Mouse (Mus musculus) layer of hippocampus, postnatal 10 days (tissue): ENCODE data around the gene Gzmk. TPM values are rescaled to one million over a fixed set of nuclear protein-coding genes. Genes with fewer than 3 reads are reported as not detected.
"Not testable (repeated sequence)": the region's sequence is repeated elsewhere in the genome, so short reads cannot be mapped to it uniquely, and the experiment has no call there.

Experiments used
- DNase-seq, 2 experiments: peaks; one replicate each; pipeline ENCODE4 v3.0.0; 2021; ENCODE audit warnings: low spot score in 2 of 2
- long read RNA-seq: library from polyadenylated mRNA; stranded (forward); transcript quantifications from one replicate; pipeline ENCODE4 v2.0.0, GENCODE M21; 2023
- total RNA-seq, 2 experiments: library from RNA; stranded (reverse); gene quantifications; 2 replicates each; pipeline ENCODE4 v1.2.3; 2021

Gzmk gene
- under 1 TPM in 1 of 2 experiments, not detected in 1; 0.25 TPM for total RNA-seq
- long read RNA-seq, partial matches to known transcripts, result 0 of 1 reads
- long read RNA-seq, other reads (novel, unspliced or antisense), result 1 of 1 reads

- no peak for DNase-seq
Observed at GRCm38 (mm10) chr13:113225811-113226210, at the start of gene Gzmk. Gzmk (minus strand) TSS chr13:113225908.

DNA sequence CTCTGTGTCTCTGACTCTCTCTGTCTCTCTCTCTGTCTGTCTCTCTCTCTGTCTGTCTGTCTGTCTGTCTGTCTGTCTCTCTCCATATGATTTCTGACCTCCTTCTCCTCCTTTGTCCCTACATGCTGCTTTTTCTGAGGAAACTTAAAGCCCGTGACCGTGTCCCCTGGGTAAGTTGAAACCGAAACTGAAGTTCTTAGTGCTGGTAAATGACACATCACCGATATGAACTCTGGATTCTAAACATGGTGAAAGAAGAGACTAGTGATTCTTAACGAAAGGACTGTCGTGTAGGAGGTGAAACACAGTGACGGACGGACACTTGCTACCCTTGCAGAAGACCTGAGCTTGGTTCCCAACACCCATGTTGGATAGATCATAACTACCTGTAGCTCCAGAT, 45.5 kb upstream of the Gzmk start:
- DNase-seq, result no peak

DNA sequence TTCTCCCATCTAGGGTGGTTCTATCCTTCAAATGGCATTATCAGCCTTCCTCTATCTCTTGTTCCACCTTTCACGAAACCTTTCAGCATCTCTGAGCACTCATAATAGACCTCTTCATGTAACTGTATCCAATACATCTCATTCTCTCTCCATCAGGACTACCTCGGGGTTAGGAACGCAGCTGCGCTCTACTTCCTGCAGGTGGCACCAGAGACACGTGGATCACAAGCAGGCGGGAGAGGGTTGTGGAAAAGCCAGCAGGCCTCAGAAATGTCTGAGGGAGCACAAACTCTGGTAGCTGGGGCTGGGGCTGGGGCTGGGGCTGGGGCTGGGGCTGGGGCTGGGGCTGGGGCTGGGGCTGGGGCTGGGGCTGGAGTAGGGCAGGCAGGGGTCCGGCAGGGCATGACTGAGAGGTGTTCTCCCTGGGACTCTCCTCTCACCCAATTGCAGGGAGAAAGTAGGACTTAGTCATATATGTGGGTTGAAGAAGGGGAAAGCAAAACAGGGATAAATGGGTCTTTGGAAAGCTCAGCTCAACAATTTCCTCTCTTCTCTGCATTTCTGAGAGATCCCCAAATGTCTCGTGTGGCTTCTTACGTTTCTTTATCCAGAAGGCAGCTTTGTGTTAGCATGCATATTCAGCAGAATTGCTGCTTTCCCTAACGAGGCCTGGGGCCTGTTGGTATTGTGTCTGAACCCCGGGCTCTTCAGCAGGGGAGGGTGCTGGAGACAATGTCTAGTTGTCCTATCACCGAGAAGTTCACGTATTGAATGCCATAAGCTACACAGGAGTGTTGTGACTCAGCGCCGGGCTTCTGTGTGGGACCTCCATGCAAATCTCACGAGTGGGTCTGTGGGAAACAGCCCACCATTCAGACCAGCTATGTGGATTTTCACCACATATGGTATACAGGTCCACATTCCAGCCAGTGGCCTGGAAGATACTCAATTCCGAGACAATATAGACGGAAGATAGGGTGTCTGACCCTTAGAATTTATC, 44.4 kb upstream of the Gzmk start:
- peak; percentile 89 to 91 for DNase-seq

DNA sequence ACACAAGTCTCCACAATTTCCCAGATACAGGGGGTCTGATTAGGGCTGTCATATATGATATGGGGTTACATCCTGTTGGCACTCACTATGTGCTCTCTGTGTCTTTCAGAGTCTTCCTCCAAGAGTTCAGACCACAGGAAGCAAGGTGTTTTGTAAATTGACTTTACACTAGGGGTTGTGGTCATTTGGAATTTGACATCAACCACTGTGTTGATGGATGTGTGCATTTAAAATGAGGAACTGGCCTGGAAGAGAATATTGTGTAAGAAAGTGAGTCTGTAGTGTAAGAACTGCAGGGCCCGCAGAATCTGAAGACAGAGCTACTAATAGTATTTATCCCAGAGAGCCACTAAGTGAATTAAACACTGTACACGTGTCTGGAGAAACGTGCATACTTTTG, 41.5 kb upstream of the Gzmk start:
- DNase-seq, result no peak

DNA sequence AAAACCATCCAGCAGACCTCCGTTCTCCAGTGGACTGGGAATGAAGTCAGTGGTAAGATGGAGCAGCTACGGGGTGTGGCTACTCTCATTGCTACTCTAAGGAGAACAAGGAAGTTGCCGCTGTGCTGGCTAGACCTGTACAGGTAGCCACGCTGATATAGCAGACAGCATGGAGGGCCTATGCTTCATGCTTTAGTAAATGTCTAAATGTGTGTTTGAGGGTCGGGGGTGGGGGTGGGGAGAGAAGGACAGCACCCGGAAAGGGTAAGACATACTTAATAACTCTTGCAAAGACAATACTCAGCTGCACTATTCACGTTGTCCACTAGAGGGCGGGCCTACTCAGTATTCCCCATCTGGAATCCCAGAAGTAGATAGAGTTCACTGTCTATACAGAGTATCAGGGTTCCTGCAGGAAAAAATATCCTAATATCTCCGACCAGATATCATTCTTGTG, 40.8 kb upstream of the Gzmk start:
- peak; percentile 81 to 83 for DNase-seq

DNA sequence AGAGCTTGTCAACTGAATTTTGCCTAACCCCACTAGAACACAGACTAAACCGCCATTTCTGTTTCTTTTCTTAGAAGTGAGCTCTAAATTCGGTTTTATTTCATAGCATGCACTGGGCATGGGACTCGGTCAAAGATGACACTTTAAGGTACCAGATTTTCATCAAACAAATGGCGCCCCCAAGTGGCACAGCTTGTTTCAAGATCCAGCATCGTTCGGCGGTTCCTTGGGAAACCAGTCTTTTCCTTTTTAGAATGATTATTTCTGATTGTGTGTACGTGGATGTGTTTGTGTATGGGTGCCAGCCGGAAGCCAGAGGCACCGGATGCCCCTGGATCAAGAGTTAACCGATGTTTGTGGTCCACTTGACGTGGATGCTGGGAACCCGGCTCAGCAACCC, 39.5 kb upstream of the Gzmk start:
- peak; percentile 62 to 68 for DNase-seq

DNA sequence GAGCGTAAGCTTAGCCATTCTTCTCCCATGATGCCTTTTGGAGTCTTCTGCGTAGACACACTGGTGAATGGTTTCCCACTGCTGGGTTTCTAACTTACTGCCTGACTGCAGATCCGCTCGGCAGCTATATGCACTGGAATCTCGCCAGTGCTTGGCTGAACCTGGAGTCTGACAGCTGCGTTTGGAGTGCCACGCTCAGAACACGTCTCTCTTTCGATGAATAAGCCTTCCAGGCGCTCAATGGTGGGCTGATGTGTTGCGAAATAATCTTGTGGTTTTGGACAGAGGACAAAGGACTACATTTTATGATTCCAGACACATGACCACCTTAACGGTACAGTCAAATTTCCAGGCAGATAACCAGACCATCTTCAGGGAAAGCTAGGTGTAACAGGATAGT, 37.1 kb upstream of the Gzmk start:
- peak; percentile 30 to 38 for DNase-seq

- DNase-seq, result no peak
Observed at GRCm38 (mm10) chr13:113259237-113259636, 33.5 kb upstream of the Gzmk start.

DNA sequence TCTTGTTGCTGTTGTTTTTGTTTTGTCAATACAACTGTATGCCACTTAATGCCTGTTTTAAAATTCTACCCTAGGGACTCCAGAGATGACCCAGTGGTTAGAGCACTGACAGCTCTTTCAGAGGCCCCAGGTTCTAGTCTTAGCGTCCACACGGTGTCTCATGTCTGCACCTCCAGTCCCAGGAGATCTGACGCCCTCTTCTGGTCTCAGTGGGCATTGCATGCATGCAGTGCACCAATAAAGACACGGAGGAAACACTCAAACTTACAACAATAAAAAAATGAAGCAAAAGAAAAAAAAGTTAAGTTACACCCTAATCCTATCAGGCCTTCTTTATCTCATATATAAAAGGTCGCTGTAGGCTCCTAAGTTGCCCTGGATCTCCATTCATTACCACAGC, 31.5 kb upstream of the Gzmk start:
- no peak for DNase-seq

- no peak for DNase-seq
Observed at GRCm38 (mm10) chr13:113256766-113257165, 31.1 kb upstream of the Gzmk start.

DNA sequence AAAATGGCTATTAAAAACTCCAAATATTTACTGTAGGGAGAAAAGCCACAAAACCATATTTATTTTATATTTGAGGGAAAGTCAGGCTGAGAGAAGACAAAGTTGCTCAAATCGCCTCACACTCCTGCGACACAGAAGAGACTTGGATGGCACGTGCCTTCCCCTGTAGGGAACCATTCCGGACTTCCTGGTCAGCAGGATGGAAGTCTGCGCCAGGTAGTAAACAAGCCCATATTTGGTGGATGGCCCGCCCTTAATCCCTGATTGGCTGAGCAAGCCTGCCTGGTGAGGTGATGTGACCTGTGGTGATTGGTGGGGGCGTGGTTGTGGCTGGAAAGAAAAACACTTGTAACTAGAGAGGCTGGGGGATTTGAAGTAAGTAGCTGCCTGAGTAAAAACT, 26.9 kb upstream of the Gzmk start:
- DNase-seq, result not testable (repeated sequence)

GRCm38 (mm10) chr13:113245025-113245424, 19.3 kb upstream of the Gzmk start:
- no peak for DNase-seq

- DNase-seq, result no peak
Observed at GRCm38 (mm10) chr13:113242129-113242528, 16.4 kb upstream of the Gzmk start.

- DNase-seq, result no peak
Observed at GRCm38 (mm10) chr13:113227666-113228463, 2.2 kb upstream of the Gzmk start.

GRCm38 (mm10) chr13:113227076-113227475, 1.4 kb upstream of the Gzmk start:
- no peak for DNase-seq

GRCm38 (mm10) chr13:113224105-113224504, 1.6 kb downstream of the Gzmk start:
- DNase-seq, result peak; percentile 43 to 56

- DNase-seq, result no peak
Observed at GRCm38 (mm10) chr13:113221851-113222250, 3.9 kb downstream of the Gzmk start.

DNA sequence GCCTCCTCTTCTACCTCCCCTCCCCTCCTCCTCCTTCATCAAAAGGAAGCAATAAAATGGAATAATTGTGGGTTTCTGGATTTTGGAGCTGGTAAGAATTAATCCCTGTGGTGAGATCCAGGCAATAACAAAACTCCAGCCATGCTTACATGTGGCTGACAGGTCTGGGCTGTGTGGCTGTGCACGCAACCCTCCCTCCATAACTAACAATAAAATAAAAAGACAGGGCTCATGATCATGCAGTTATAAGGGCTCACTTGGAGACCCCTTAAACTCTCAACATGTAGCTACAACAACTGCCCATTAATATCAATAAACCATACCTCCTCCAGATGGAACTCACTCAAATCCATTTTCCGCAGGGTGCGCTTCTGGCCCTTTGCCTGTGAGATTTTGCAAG, 11.8 kb downstream of the Gzmk start:
- DNase-seq, result no peak

- DNase-seq, result no peak
Observed at GRCm38 (mm10) chr13:113212401-113212800, 13.3 kb downstream of the Gzmk start.

- DNase-seq, result no peak
Observed at GRCm38 (mm10) chr13:113211345-113211744, 14.4 kb downstream of the Gzmk start.

- no peak for DNase-seq
Observed at GRCm38 (mm10) chr13:113209624-113210023, 16.1 kb downstream of the Gzmk start, which contains the start of gene Esm1. Esm1 (plus strand) TSS chr13:113209659.

GRCm38 (mm10) chr13:113205346-113205745, 20.4 kb downstream of the Gzmk start:
- DNase-seq, result no peak
